Mouse (Mus musculus) lung, embryonic 15.5 days (tissue): Measurements from ENCODE around the gene Slc16a2. TPM values are rescaled to one million over a fixed set of nuclear protein-coding genes. Genes with fewer than 3 reads are reported as not detected.

ENCODE experiments used
- ATAC-seq: fragments of 200-750 bp; cut with Nextera tagmentation; 2 replicates; pipeline ENCODE4 v1.8.0; 2017; ENCODE audit warnings: moderate number of reproducible peaks, borderline replicate concordance; ENCODE audit not compliant: low FRiP score, low TSS enrichment; ENCODE audit errors: extremely low read depth
- H3K27ac ChIP-seq: fragments of 300-500 bp; sonication (generic); 2 replicates; pipeline ENCODE4 v1.5.1; 2015; ENCODE audit warnings: moderate library complexity, mild to moderate bottlenecking, inconsistent platforms
- H3K27me3 ChIP-seq: fragments of 300-500 bp; sonication (generic); 2 replicates; pipeline ENCODE4 v1.6.1; 2015; ENCODE audit warnings: inconsistent platforms
- H3K36me3 ChIP-seq: fragments of 300-500 bp; sonication (generic); 2 replicates; pipeline ENCODE4 v1.6.1; 2015; ENCODE audit warnings: inconsistent platforms
- H3K4me1 ChIP-seq: fragments of 300-500 bp; sonication (generic); 2 replicates; pipeline ENCODE4 v1.6.1; 2015; ENCODE audit warnings: inconsistent platforms
- H3K4me2 ChIP-seq: fragments of 300-500 bp; sonication (generic); 2 replicates; pipeline ENCODE4 v1.6.1; 2015; ENCODE audit warnings: inconsistent platforms, mild to moderate bottlenecking, moderate library complexity
- H3K4me3 ChIP-seq: fragments of 300-500 bp; sonication (generic); 2 replicates; pipeline ENCODE4 v1.5.1; 2015; ENCODE audit warnings: mild to moderate bottlenecking, inconsistent platforms
- H3K9ac ChIP-seq: fragments of 300-500 bp; sonication (generic); 2 replicates; pipeline ENCODE4 v1.6.1; 2015; ENCODE audit warnings: inconsistent platforms
- H3K9me3 ChIP-seq: fragments of 300-500 bp; sonication (generic); 2 replicates; pipeline ENCODE4 v1.6.1; 2016; ENCODE audit warnings: inconsistent platforms
- WGBS: fragments of 180-500 bp; shearing (Covaris S2); methylation state at CpG from one replicate; pipeline ENCODE4 v1.1.7; 2015; 5-methylcytosine and 5-hydroxymethylcytosine counted together
- polyA plus RNA-seq: library from polyadenylated mRNA; unstranded; fragments of >200 nt; fragmentation: Nextera tagmentation; extraction: Ambion mirVana; gene quantifications from 2 replicates; pipeline ENCODE4 v1.2.1, GENCODE M21; 2015

Slc16a2 gene
- polyA plus RNA-seq, 1 experiment from 2014 or later = 15.8 TPM

- Histone ChIP-seq H3K36me3 (no peaks in the 10 kb centered on the region), H3K4me1 (no peaks in the 10 kb centered on the region), H3K9me3 (no peaks in the 10 kb centered on the region), H3K9ac (no peak overlapping the region), H3K27ac (no peak overlapping the region), H3K4me3 (no peak overlapping the region), H3K27me3 (peaks cover 33% of the 10 kb centered on the region), H3K4me2 (no peak overlapping the region)
- no peak for ATAC-seq
- 50% methylated on average over 4 of the region's 4 CpGs for WGBS
Observed at GRCm38 (mm10) chrX:103732033-103732703, 89.6 kb downstream of the Slc16a2 start.

- WGBS = 59% methylated on average over 2 of the region's 2 CpGs
- no peak overlapping the region for H3K4me2 ChIP-seq
- no peak overlapping the region for H3K4me3 ChIP-seq
- ATAC-seq = no peak
- no peak overlapping the region for H3K27ac ChIP-seq
- no peaks in the 10 kb centered on the region for H3K9me3 ChIP-seq
- no peak overlapping the region for H3K9ac ChIP-seq
- H3K4me1 ChIP-seq = no peaks in the 10 kb centered on the region
- peaks cover 39% of the 10 kb centered on the region for H3K27me3 ChIP-seq
- H3K36me3 ChIP-seq = no peaks in the 10 kb centered on the region
Observed at GRCm38 (mm10) chrX:103722437-103722836, 99.3 kb downstream of the Slc16a2 start.

GRCm38 (mm10) chrX:103719618-103720185 lies 102.1 kb downstream of the Slc16a2 start:
- no peaks in the 10 kb centered on the region for H3K9me3 ChIP-seq
- 48% methylated on average over 12 of the region's 12 CpGs for WGBS
- H3K4me1 ChIP-seq = no peaks in the 10 kb centered on the region
- no peak overlapping the region for H3K9ac ChIP-seq
- peaks cover 37% of the 10 kb centered on the region for H3K27me3 ChIP-seq
- H3K4me3 ChIP-seq = no peak overlapping the region
- no peak overlapping the region for H3K4me2 ChIP-seq
- no peak for ATAC-seq
- H3K36me3 ChIP-seq = no peaks in the 10 kb centered on the region
- no peak overlapping the region for H3K27ac ChIP-seq

- Histone ChIP-seq H3K4me3 (no peak overlapping the region), H3K9ac (no peak overlapping the region), H3K9me3 (no peaks in the 10 kb centered on the region), H3K36me3 (no peaks in the 10 kb centered on the region), H3K27ac (no peak overlapping the region; the same call in 1 of the 2 replicates), H3K27me3 (peaks cover 46% of the 10 kb centered on the region), H3K4me1 (no peaks in the 10 kb centered on the region), H3K4me2 (no peak overlapping the region)
- WGBS = 39% methylated on average over 7 of the region's 7 CpGs
- no peak for ATAC-seq
Observed at GRCm38 (mm10) chrX:103712922-103713321, 108.9 kb downstream of the Slc16a2 start.

- ATAC-seq = no peak
- Histone ChIP-seq H3K36me3 (no peaks in the 10 kb centered on the region), H3K4me3 (no peak overlapping the region), H3K9me3 (no peaks in the 10 kb centered on the region), H3K9ac (no peak overlapping the region), H3K4me2 (no peak overlapping the region), H3K4me1 (no peaks in the 10 kb centered on the region; the same call in 1 of the 2 replicates), H3K27ac (no peak overlapping the region), H3K27me3 (peaks cover 70% of the 10 kb centered on the region)
- WGBS = 65% methylated on average over 2 of the region's 2 CpGs
Observed at GRCm38 (mm10) chrX:103709671-103710070, 112.1 kb downstream of the Slc16a2 start.

- no peaks in the 10 kb centered on the region for H3K36me3 ChIP-seq
- H3K9me3 ChIP-seq = no peaks in the 10 kb centered on the region
- H3K4me1 ChIP-seq = no peaks in the 10 kb centered on the region; the same call in 1 of the 2 replicates
- no peak overlapping the region for H3K27ac ChIP-seq
- H3K4me3 ChIP-seq = no peak overlapping the region
- H3K9ac ChIP-seq = no peak overlapping the region
- ATAC-seq = no peak
- WGBS = 71% methylated on average over 1 of the region's 1 CpGs
- peaks cover 70% of the 10 kb centered on the region for H3K27me3 ChIP-seq
- H3K4me2 ChIP-seq = no peak overlapping the region
Observed at GRCm38 (mm10) chrX:103708592-103708991, 113.2 kb downstream of the Slc16a2 start.

GRCm38 (mm10) chrX:103704611-103705010 lies 117.2 kb downstream of the Slc16a2 start:
- ATAC-seq = peak; percentile 73; the same call in 1 of the 2 replicates
- H3K27ac ChIP-seq = no peak overlapping the region
- no peaks in the 10 kb centered on the region for H3K9me3 ChIP-seq
- 64% methylated on average over 4 of the region's 4 CpGs for WGBS
- no peak overlapping the region for H3K4me3 ChIP-seq
- H3K4me1 ChIP-seq = no peaks in the 10 kb centered on the region; the same call in 1 of the 2 replicates
- H3K9ac ChIP-seq = no peak overlapping the region
- H3K27me3 ChIP-seq = peaks cover 52% of the 10 kb centered on the region
- no peaks in the 10 kb centered on the region for H3K36me3 ChIP-seq
- H3K4me2 ChIP-seq = no peak overlapping the region

- no peak overlapping the region for H3K27ac ChIP-seq
- WGBS = 43% methylated on average over 4 of the region's 4 CpGs
Observed at GRCm38 (mm10) chrX:103704024-103704423, 117.8 kb downstream of the Slc16a2 start.

GRCm38 (mm10) chrX:103697796-103698195 lies 124.0 kb downstream of the Slc16a2 start:
- Histone ChIP-seq H3K4me1 (peaks cover 5% of the 10 kb centered on the region; the same call in 1 of the 2 replicates), H3K27ac (no peak overlapping the region), H3K27me3 (peaks cover 70% of the 10 kb centered on the region), H3K9me3 (no peaks in the 10 kb centered on the region), H3K4me3 (no peak overlapping the region), H3K9ac (no peak overlapping the region), H3K36me3 (no peaks in the 10 kb centered on the region), H3K4me2 (no peak overlapping the region)
- 38% methylated on average over 2 of the region's 2 CpGs for WGBS
- no peak for ATAC-seq

More at GRCm38 (mm10) chrX:103704024-103704423, 117.8 kb downstream of the Slc16a2 start:
- H3K4me1 ChIP-seq = no peaks in the 10 kb centered on the region; the same call in 1 of the 2 replicates
- H3K4me3 ChIP-seq = no peak overlapping the region
- ATAC-seq = peak; percentile 65; the same call in 1 of the 2 replicates
- no peak overlapping the region for H3K9ac ChIP-seq
- peaks cover 56% of the 10 kb centered on the region for H3K27me3 ChIP-seq
- no peak overlapping the region for H3K4me2 ChIP-seq
- no peaks in the 10 kb centered on the region for H3K9me3 ChIP-seq
- no peaks in the 10 kb centered on the region for H3K36me3 ChIP-seq

GRCm38 (mm10) chrX:103696081-103696519 lies 125.7 kb downstream of the Slc16a2 start:
- H3K4me1 ChIP-seq = peaks cover 5% of the 10 kb centered on the region; the same call in 1 of the 2 replicates
- no peaks in the 10 kb centered on the region for H3K36me3 ChIP-seq
- H3K9ac ChIP-seq = no peak overlapping the region
- peak overlapping the region; percentile 55; the same call in 1 of the 2 replicates for H3K27ac ChIP-seq
- no peaks in the 10 kb centered on the region for H3K9me3 ChIP-seq
- H3K4me3 ChIP-seq = 0 out of 2 replicates have a peak overlapping the region, but pooled peaks have one; percentile 4
- peaks cover 80% of the 10 kb centered on the region for H3K27me3 ChIP-seq
- 7% methylated on average over 9 of the region's 9 CpGs for WGBS
- peak; percentile 2; the same call in 1 of the 2 replicates for ATAC-seq
- H3K4me2 ChIP-seq = peak overlapping the region; percentile 88

- peak overlapping the region; percentile 43 for H3K4me3 ChIP-seq
- peak overlapping the region; percentile 24; the same call in 1 of the 2 replicates for H3K9ac ChIP-seq
- H3K27me3 ChIP-seq = peaks cover 77% of the 10 kb centered on the region
- ATAC-seq = peak; percentile 78
- no peaks in the 10 kb centered on the region for H3K9me3 ChIP-seq
- H3K36me3 ChIP-seq = no peaks in the 10 kb centered on the region
- H3K4me2 ChIP-seq = peak overlapping the region; percentile 88
- 2% methylated on average over 40 of the region's 41 CpGs for WGBS
- peaks cover 5% of the 10 kb centered on the region; the same call in 1 of the 2 replicates for H3K4me1 ChIP-seq
- peak overlapping the region; percentile 55 for H3K27ac ChIP-seq
Observed at GRCm38 (mm10) chrX:103695165-103695996, 126.4 kb downstream of the Slc16a2 start.
